Mouse (Mus musculus) adrenal gland, adult 2 months (tissue): ENCODE data around the gene Fbxl13. TPM values are rescaled to one million over a fixed set of nuclear protein-coding genes. Genes with fewer than 3 reads are reported as not detected.

ENCODE experiments used
- DNase-seq: peaks from one replicate; pipeline ENCODE4 v3.0.0; 2021
- polyA plus RNA-seq: library from polyadenylated mRNA; depleted of rRNA; stranded (reverse); fragments of >200 nt; gene quantifications from 2 replicates; pipeline ENCODE4 v1.2.3, GENCODE M21; 2012; rRNA removed
- total RNA-seq, 2 experiments: library from RNA; stranded (reverse); gene quantifications; 2 replicates each; pipeline ENCODE4 v1.2.3; 2021

Fbxl13 gene
- total and polyA plus RNA-seq, 3 experiments = 0.06 to 0.20 TPM; not detected in 1

- no peak for DNase-seq
These were observed 162.2 kb downstream of the Fbxl13 start for GRCm38 (mm10) chr5:21483275-21483674.

- peak; percentile 34 for DNase-seq
These were observed 162.8 kb downstream of the Fbxl13 start for GRCm38 (mm10) chr5:21482446-21483222.

GRCm38 (mm10) chr5:21481521-21481920, 163.9 kb downstream of the Fbxl13 start:
- DNase-seq = no peak

GRCm38 (mm10) chr5:21479746-21480145, 165.7 kb downstream of the Fbxl13 start:
- DNase-seq = no peak

- DNase-seq = no peak
These were observed 167.0 kb downstream of the Fbxl13 start for GRCm38 (mm10) chr5:21478428-21478827.

- DNase-seq = no peak
These were observed 177.3 kb downstream of the Fbxl13 start for GRCm38 (mm10) chr5:21468100-21468499.

GRCm38 (mm10) chr5:21467387-21467786, 178.0 kb downstream of the Fbxl13 start:
- no peak for DNase-seq

- no peak for DNase-seq
These were observed 204.5 kb downstream of the Fbxl13 start for GRCm38 (mm10) chr5:21440833-21441530.

- no peak for DNase-seq
These were observed 205.9 kb downstream of the Fbxl13 start for GRCm38 (mm10) chr5:21439446-21440110.

GRCm38 (mm10) chr5:21438428-21438827, 207.0 kb downstream of the Fbxl13 start:
- DNase-seq = no peak

- no peak for DNase-seq
These were observed 208.9 kb downstream of the Fbxl13 start for GRCm38 (mm10) chr5:21436471-21436975.

GRCm38 (mm10) chr5:21434148-21434929, 211.1 kb downstream of the Fbxl13 start:
- DNase-seq = no peak

Other genes with a start within 250 kb of the Fbxl13 start
- under 1 TPM; 0.14 TPM for gene Ccdc146, start 221.0 kb downstream of the Fbxl13 start, total RNA-seq
- gene Ccdc146, start 221.0 kb downstream of the Fbxl13 start, polyA plus RNA-seq = 0.18 TPM in 1 of 2 replicates, not detected in the other
- gene Fam185a, start 220.7 kb downstream of the Fbxl13 start, total RNA-seq = 10 to 100 TPM; 11.2 to 15.1 TPM
- 5.7 and 7.9 TPM in 2 replicates for gene Fam185a, start 220.7 kb downstream of the Fbxl13 start, polyA plus RNA-seq
- 1 to 10 TPM; 2.3 to 3.1 TPM for gene Lrrc17, start 102.1 kb downstream of the Fbxl13 start, total RNA-seq
- gene Lrrc17, start 102.1 kb downstream of the Fbxl13 start, polyA plus RNA-seq = 0.65 and 0.75 TPM in 2 replicates
- 10 to 100 TPM; 17.9 to 18.0 TPM for gene Armc10, start 179 bp upstream of the Fbxl13 start, total RNA-seq
- 355 and 410 TPM in 2 replicates for gene Armc10, start 179 bp upstream of the Fbxl13 start, polyA plus RNA-seq
- 10 to 100 TPM; 21.2 to 54.5 TPM for gene Napepld, start 55.8 kb upstream of the Fbxl13 start, total RNA-seq
- 13.2 and 21.6 TPM in 2 replicates for gene Napepld, start 55.8 kb upstream of the Fbxl13 start, polyA plus RNA-seq
- 100 to 1,000 TPM; 273 to 311 TPM for gene Pmpcb, start 91.5 kb upstream of the Fbxl13 start, total RNA-seq
- 27.1 and 35.1 TPM in 2 replicates for gene Pmpcb, start 91.5 kb upstream of the Fbxl13 start, polyA plus RNA-seq
- 10 to 100 TPM; 27.6 to 33.5 TPM for gene Dnajc2, start 139.6 kb upstream of the Fbxl13 start, total RNA-seq
- gene Dnajc2, start 139.6 kb upstream of the Fbxl13 start, polyA plus RNA-seq = 36.7 and 42.7 TPM in 2 replicates
- 100 to 1,000 TPM; 136 to 146 TPM for gene Psmc2, start 139.6 kb upstream of the Fbxl13 start, total RNA-seq
- 7.7 and 8.2 TPM in 2 replicates for gene Psmc2, start 139.6 kb upstream of the Fbxl13 start, polyA plus RNA-seq
- gene Slc26a5, start 220.0 kb upstream of the Fbxl13 start, total RNA-seq = under 1 TPM in 1 of 2 experiments, not detected in 1; 0.14 TPM
- not detected in 2 replicates for gene Slc26a5, start 220.0 kb upstream of the Fbxl13 start, polyA plus RNA-seq